Mouse (Mus musculus): Measurements from ENCODE around the gene Ctnnal1. TPM values are rescaled to one million over a fixed set of nuclear protein-coding genes. Genes with fewer than 3 reads are reported as not detected.

Ctnnal1 gene
- polyA plus RNA-seq, 1 experiment from 2014 or later: 23.4 TPM

DNA sequence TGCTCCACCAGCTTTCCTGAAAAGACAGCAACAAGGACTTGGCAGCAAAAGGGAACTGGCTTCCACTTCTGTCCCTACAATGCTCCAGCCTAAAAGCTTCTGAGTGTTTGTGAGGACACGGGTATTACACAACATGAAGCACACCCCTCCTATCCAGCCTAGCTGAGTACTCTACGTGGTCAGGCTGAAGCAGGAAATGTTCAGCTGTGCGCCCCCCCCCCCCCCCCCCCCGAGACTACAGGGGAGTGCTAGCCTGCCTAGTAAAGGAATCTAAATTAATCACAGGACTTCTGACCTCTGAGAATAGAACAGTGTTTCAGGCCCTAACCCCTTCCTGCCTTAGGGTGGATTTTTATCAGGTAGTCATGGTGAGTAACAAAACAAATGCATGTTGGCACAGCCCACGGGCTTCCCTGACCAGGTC, 97.1 kb downstream of the Ctnnal1 start:
- no peaks in the 10 kb centered on the region for H3K27me3 ChIP-seq
- 74% methylated on average over 5 of the region's 5 CpGs for WGBS
- H3K4me2 ChIP-seq (replicated peaks): no peak overlapping the region
- H3K36me3 ChIP-seq: peaks cover 91% of the 10 kb centered on the region
- H3K9ac ChIP-seq: no peak overlapping the region
- H3K9me3 ChIP-seq (replicated peaks): no peaks in the 10 kb centered on the region
- ATAC-seq (ENCODE audit: low FRiP score): no peak
- no peak overlapping the region for H3K4me3 ChIP-seq
- H3K4me1 ChIP-seq: no peaks in the 10 kb centered on the region
- no peak overlapping the region for H3K27ac ChIP-seq

MicroRNA genes within 50 kb of the gene (microRNA counts, 519-probe panel; counts per million panel counts)
- 3,068 counts per million, percentile 69 among the panel's probes with 10 or more counts for microRNA mmu-miR-32

Small RNA genes lying within 50 kb of the gene (microRNA-seq; reads per million reads assigned to microRNA genes)
- gene Mir32: 222 reads per million, percentile 58 among the genes with 10 or more reads in this experiment

Other genes with a start within 250 kb of the Ctnnal1 start
- not detected in 2 replicates for gene Gm26657, start 125.1 kb downstream of the Ctnnal1 start, polyA plus RNA-seq (2016; fragmentation: Nextera tagmentation; extraction: Ambion mirVana)
- gene Actl7b, start 123.7 kb downstream of the Ctnnal1 start, polyA plus RNA-seq (2016; fragmentation: Nextera tagmentation; extraction: Ambion mirVana): not detected in 2 replicates
- not detected in 2 replicates for gene Actl7a, start 121.8 kb downstream of the Ctnnal1 start, polyA plus RNA-seq (2016; fragmentation: Nextera tagmentation; extraction: Ambion mirVana)
- gene Elp1, start 62.9 kb downstream of the Ctnnal1 start, polyA plus RNA-seq (2016; fragmentation: Nextera tagmentation; extraction: Ambion mirVana): 73.9 and 84.9 TPM in 2 replicates
- gene Fam206a, start 62.8 kb downstream of the Ctnnal1 start, polyA plus RNA-seq (2016; fragmentation: Nextera tagmentation; extraction: Ambion mirVana): 22.2 and 24.1 TPM in 2 replicates
- gene Tmem245, start 82.2 kb upstream of the Ctnnal1 start, polyA plus RNA-seq (2016; fragmentation: Nextera tagmentation; extraction: Ambion mirVana): 10.4 and 11.6 TPM in 2 replicates
- 9.0 and 9.2 TPM in 2 replicates for gene Frrs1l, start 125.2 kb upstream of the Ctnnal1 start, polyA plus RNA-seq (2016; fragmentation: Nextera tagmentation; extraction: Ambion mirVana)